Mouse (Mus musculus) ES-E14 (cell line): Measurements from ENCODE around the gene Tnip3. TPM values are rescaled to one million over a fixed set of nuclear protein-coding genes. Genes with fewer than 3 reads are reported as not detected.

Source experiments
- DNase-seq: peaks from one replicate; pipeline ENCODE4 v3.0.0-alpha.2; 2013; ENCODE audit warnings: low read depth, low spot score
- H3K27ac ChIP-seq: 2 replicates; pipeline ENCODE4 v1.5.1; 2012; ENCODE audit warnings: low read depth, mild to moderate bottlenecking, low read length, moderate library complexity, mixed read lengths; ENCODE audit not compliant: poor library complexity, insufficient read depth, severe bottlenecking
- H3K36me3 ChIP-seq: 2 replicates; pipeline ENCODE4 v1.6.1; 2012; ENCODE audit warnings: mild to moderate bottlenecking, low read length, moderate library complexity, mixed read lengths; ENCODE audit not compliant: control insufficient read depth, poor library complexity, insufficient read depth, severe bottlenecking
- H3K4me1 ChIP-seq, 2 experiments: fragments of 150-350 bp in 1 of 2; sonication (generic) in 1 of 2; 2 replicates each; pipeline ENCODE4 v1.6.1; 2012; ENCODE audit warnings: low read length in 2 of 2, mild to moderate bottlenecking in 1 of 2, mixed read lengths in 1 of 2; ENCODE audit not compliant: control insufficient read depth in 2 of 2, insufficient read depth in 2 of 2, poor library complexity in 1 of 2
- H3K4me3 ChIP-seq, 2 experiments: fragments of 150-350 bp in 1 of 2; sonication (generic) in 1 of 2; 2 replicates each; pipeline ENCODE4 v1.5.1; 2012; ENCODE audit warnings: low read length in 2 of 2, low read depth in 1 of 2, mild to moderate bottlenecking in 1 of 2, mixed read lengths in 1 of 2; ENCODE audit not compliant: insufficient read depth in 1 of 2, poor library complexity in 1 of 2, severe bottlenecking in 1 of 2
- H3K9ac ChIP-seq: 2 replicates; pipeline ENCODE4 v1.6.1; 2012; ENCODE audit warnings: low read depth, mild to moderate bottlenecking, low read length, mixed read lengths; ENCODE audit not compliant: poor library complexity, insufficient read depth, severe bottlenecking
- H3K9me3 ChIP-seq: fragments of 150-350 bp; sonication (generic); 2 replicates; pipeline ENCODE4 v1.6.1; 2012; ENCODE audit warnings: low read depth, mild to moderate bottlenecking, low read length; ENCODE audit not compliant: control insufficient read depth, insufficient read depth
- CHD2 ChIP-seq: IDR thresholded peaks from 2 replicates; pipeline ENCODE4 v1.6.1; 2014; ENCODE audit warnings: mild to moderate bottlenecking, low read depth, low read length, inconsistent platforms
- HCFC1 ChIP-seq: IDR thresholded peaks from 2 replicates; pipeline ENCODE4 v1.6.1; 2012; ENCODE audit warnings: low read length, inconsistent platforms, borderline replicate concordance; ENCODE audit not compliant: insufficient read depth
- MAFK ChIP-seq: IDR thresholded peaks from 2 replicates; pipeline ENCODE4 v1.6.1; 2014; ENCODE audit warnings: mild to moderate bottlenecking, low read depth, low read length, inconsistent platforms; ENCODE audit not compliant: insufficient read depth
- ZC3H11A ChIP-seq: IDR thresholded peaks from 2 replicates; pipeline ENCODE4 v1.6.1; 2012; ENCODE audit warnings: low read depth, mild to moderate bottlenecking, inconsistent platforms, low read length, borderline replicate concordance
- ZNF384 ChIP-seq: IDR thresholded peaks from 2 replicates; pipeline ENCODE4 v1.6.1; 2012; ENCODE audit warnings: low read depth, low read length, inconsistent platforms
- in situ Hi-C, 2 experiments: fragments of 600-800 bp; cut with MboI; formaldehyde crosslinking; loops; one replicate each; pipeline ENCODE4 v1.15.1; 2025; ENCODE audit warnings: low sequenced_read_pairs in 2 of 2, inconsistent platforms in 1 of 2; ENCODE audit not compliant: unreplicated experiment in 2 of 2
- total RNA-seq: library from RNA; depleted of rRNA; stranded (reverse); fragments of 300-350 nt; gene quantifications from 2 replicates; pipeline ENCODE4 v1.2.3, GENCODE M21; 2012

Tnip3 gene
- total RNA-seq, 1 experiment: not detected

DNA sequence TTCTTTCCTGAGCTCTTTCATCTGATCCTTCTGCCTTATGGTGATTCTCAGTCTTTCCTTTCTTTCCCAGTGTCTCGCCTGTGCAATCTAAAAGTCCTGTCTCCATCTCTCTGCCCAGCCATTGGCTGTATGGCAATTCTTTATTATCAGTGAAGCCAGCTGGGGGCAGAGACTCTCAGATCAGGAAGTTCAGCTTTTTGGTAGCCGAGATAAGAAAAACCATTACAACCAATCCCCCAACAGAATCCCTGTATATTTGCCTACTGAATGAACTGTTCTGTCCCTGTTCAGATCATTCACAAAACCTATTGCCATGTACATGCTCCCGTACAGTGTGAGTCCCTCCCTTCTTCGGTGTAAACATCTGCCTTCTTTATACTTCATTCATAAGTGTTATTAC lies 57.9 kb downstream of the Tnip3 start:
- no peak overlapping the region for H3K27ac ChIP-seq
- no peaks in the 10 kb centered on the region for H3K4me1 ChIP-seq
- no peak for DNase-seq
- no peaks in the 10 kb centered on the region for H3K36me3 ChIP-seq
- no peak for TF ChIP-seq ZNF384
- TF ChIP-seq CHD2: no peak
- no peak for TF ChIP-seq ZC3H11A
- TF ChIP-seq HCFC1: no peak
- no peak for TF ChIP-seq MAFK
- no peak overlapping the region for H3K4me3 ChIP-seq
- no peaks in the 10 kb centered on the region for H3K9me3 ChIP-seq
- in situ Hi-C loops: no loop called here
- H3K9ac ChIP-seq: no peak overlapping the region

DNA sequence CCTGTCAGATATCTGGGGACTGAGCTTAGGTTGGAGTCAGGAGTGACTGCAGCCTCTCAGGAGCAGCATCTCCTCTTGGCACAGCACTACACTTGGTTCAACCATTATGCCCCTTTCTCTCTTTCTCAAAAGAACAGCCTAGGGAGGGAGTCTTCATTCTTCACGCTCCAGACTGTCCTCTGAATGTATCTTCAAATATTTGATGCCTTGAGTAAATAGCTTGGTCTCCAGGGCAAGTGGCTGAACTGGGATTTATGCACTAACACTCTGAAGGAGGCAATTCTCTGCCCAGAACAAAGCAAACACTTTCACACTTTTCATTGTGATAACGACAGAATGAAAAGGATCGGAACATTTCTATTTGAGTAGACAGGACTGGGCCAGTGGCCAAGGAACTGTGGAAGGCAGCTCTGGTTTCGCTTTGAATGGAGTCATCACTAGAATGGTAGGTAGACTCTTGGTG lies 59.8 kb downstream of the Tnip3 start:
- TF ChIP-seq ZNF384: no peak
- no peak for TF ChIP-seq ZC3H11A
- no peak for TF ChIP-seq HCFC1
- no peak for TF ChIP-seq MAFK
- H3K27ac ChIP-seq: no peak overlapping the region
- no peak overlapping the region for H3K4me3 ChIP-seq
- no peaks in the 10 kb centered on the region for H3K36me3 ChIP-seq
- no peak overlapping the region for H3K9ac ChIP-seq
- no peak for DNase-seq
- H3K9me3 ChIP-seq: no peaks in the 10 kb centered on the region
- in situ Hi-C loops: no loop called here
- no peaks in the 10 kb centered on the region for H3K4me1 ChIP-seq

DNA sequence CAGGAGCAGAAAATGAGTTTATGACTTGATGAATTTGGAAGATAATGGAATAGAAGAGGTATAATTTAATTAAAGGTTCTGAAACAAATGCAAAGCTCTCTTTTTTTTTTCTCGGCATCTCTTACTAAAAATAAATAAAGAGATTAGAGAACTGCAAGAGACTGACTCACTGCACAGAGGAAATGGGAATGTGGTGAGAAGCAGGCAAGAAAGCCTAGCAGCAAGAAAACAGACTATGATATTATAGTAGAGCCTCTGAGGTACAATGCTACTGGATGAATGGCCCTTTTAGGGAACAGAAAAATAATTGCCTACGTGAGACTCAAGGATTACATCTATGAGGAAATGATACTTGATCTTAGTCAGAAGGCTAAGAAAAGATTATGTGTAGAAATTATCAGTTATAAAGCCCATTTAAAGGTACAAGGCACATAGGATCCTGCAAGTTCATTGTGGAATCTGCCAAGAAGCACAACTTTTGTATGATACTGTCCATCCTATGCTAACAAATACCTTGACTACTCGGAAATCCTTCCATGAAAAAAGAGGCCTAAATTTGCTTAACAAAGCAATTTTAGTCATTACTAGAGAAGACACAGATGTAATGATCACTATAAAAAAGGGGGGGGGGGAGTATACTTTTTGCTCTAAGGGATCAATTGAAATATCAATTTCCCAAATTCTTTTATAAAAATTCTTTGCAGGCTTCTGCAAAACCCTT lies 60.4 kb downstream of the Tnip3 start:
- DNase-seq: no peak
- no peaks in the 10 kb centered on the region for H3K9me3 ChIP-seq
- no peak overlapping the region for H3K9ac ChIP-seq
- in situ Hi-C loops: no loop called here
- H3K27ac ChIP-seq: no peak overlapping the region
- TF ChIP-seq MAFK (no peak), ZC3H11A (no peak), HCFC1 (no peak), CHD2 (no peak), ZNF384 (no peak)
- H3K4me3 ChIP-seq: no peak overlapping the region
- no peaks in the 10 kb centered on the region for H3K4me1 ChIP-seq
- no peaks in the 10 kb centered on the region for H3K36me3 ChIP-seq

DNA sequence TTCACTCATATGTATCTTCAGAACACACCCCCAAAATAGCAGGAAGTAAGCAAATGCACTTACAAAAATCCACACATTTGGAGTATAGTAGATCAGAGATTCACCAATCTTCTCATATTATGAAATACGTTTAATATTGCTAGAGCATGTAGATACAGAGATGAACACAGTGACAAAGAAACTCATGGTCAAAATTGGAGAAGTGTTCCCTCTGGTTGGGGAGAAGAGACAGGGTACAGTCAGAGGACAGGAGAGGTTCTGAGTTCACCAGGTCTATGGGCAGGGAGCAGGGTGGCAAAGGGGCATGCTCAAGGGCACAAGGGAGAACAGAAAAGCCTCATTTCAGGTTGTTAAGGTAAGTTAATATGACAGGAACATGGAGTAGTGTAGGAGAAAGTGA lies 63.7 kb downstream of the Tnip3 start:
- H3K4me3 ChIP-seq: no peak overlapping the region
- H3K27ac ChIP-seq: no peak overlapping the region
- no peaks in the 10 kb centered on the region for H3K4me1 ChIP-seq
- no peaks in the 10 kb centered on the region for H3K36me3 ChIP-seq
- in situ Hi-C loops: no loop called here
- TF ChIP-seq ZC3H11A (no peak), CHD2 (no peak), MAFK (no peak), HCFC1 (no peak), ZNF384 (no peak)
- no peak overlapping the region for H3K9ac ChIP-seq
- no peak for DNase-seq
- H3K9me3 ChIP-seq: no peaks in the 10 kb centered on the region

DNA sequence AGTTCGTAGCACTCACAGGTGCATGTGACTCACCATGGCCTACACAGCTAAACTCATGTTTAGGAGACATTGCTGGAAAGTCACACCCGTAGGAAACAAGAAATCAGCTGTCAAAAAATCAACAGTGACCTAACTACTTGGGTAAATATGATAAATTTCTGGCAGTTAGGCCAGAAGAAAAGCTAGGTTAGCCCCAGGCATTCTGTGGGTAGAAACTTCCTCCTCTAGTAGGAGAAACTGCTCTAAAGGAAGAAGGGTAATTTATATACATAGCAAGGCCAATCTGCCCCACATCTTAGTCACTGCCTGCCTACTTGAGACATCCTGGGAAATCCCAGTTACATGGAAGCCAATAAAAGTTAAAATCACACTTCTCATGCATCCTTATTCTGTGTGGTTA lies 64.9 kb downstream of the Tnip3 start:
- H3K4me1 ChIP-seq: no peaks in the 10 kb centered on the region
- H3K36me3 ChIP-seq: no peaks in the 10 kb centered on the region
- DNase-seq: no peak
- no peak overlapping the region for H3K27ac ChIP-seq
- no peak overlapping the region for H3K9ac ChIP-seq
- H3K4me3 ChIP-seq: no peak overlapping the region
- in situ Hi-C loops: no loop called here
- no peaks in the 10 kb centered on the region for H3K9me3 ChIP-seq
- no peak for TF ChIP-seq ZC3H11A
- TF ChIP-seq CHD2: no peak
- no peak for TF ChIP-seq MAFK
- no peak for TF ChIP-seq ZNF384
- TF ChIP-seq HCFC1: no peak
